Mouse (Mus musculus) liver, embryonic 11.5 days (tissue): ENCODE measurements around the gene Timm50. TPM values are rescaled to one million over a fixed set of nuclear protein-coding genes. Genes with fewer than 3 reads are reported as not detected.
A peak's percentile ranks its signal among the peaks of the same experiment; 100 is the strongest.

Source experiments
- ATAC-seq: fragments of 200-750 bp; cut with Nextera tagmentation; replicated peaks from 2 replicates; pipeline ENCODE4 v1.8.0; 2017; ENCODE audit warnings: moderate number of reproducible peaks, mild to moderate bottlenecking, moderate TSS enrichment, moderate library complexity; ENCODE audit not compliant: low FRiP score
- DNase-seq: peaks from one replicate; pipeline ENCODE4 v3.0.0-alpha.2; 2017; ENCODE audit warnings: low spot score
- H3K27ac ChIP-seq: fragments of 300-500 bp; sonication (generic); 2 replicates; pipeline ENCODE4 v1.5.1; 2014; ENCODE audit warnings: mild to moderate bottlenecking, low read depth, low read length, control low read depth
- H3K27me3 ChIP-seq: fragments of 300-500 bp; sonication (generic); replicated peaks from 2 replicates; pipeline ENCODE4 v1.6.1; 2014; ENCODE audit warnings: low read length, mixed read lengths; ENCODE audit not compliant: control insufficient read depth, insufficient read depth
- H3K36me3 ChIP-seq: fragments of 300-500 bp; sonication (generic); 2 replicates; pipeline ENCODE4 v1.6.1; 2014; ENCODE audit warnings: mild to moderate bottlenecking, low read length, moderate library complexity, mixed read lengths; ENCODE audit not compliant: control insufficient read depth, insufficient read depth
- H3K4me1 ChIP-seq: fragments of 300-500 bp; sonication (generic); replicated peaks from 2 replicates; pipeline ENCODE4 v1.6.1; 2014; ENCODE audit warnings: low read length, mixed read lengths; ENCODE audit not compliant: control insufficient read depth, insufficient read depth
- H3K4me2 ChIP-seq: fragments of 300-500 bp; sonication (generic); 2 replicates; pipeline ENCODE4 v1.6.1; 2014; ENCODE audit warnings: mild to moderate bottlenecking, control low read depth, moderate library complexity
- H3K4me3 ChIP-seq: fragments of 300-500 bp; sonication (generic); 2 replicates; pipeline ENCODE4 v1.5.1; 2014; ENCODE audit warnings: low read depth, low read length, control low read depth
- H3K9ac ChIP-seq: fragments of 300-500 bp; sonication (generic); 2 replicates; pipeline ENCODE4 v1.6.1; 2014; ENCODE audit warnings: low read depth, low read length, control low read depth
- H3K9me3 ChIP-seq: fragments of 300-500 bp; sonication (generic); 2 replicates; pipeline ENCODE4 v1.6.1; 2016; ENCODE audit warnings: low read length, inconsistent platforms, mixed read lengths; ENCODE audit not compliant: control insufficient read depth
- WGBS: fragments of 180-500 bp; shearing (Covaris S2); extraction: QIAGEN DNeasy Blood & Tissue Kit; methylation state at CpG from one replicate; pipeline ENCODE4 v1.1.7; 2014; 5-methylcytosine and 5-hydroxymethylcytosine counted together
- polyA plus RNA-seq: library from polyadenylated mRNA; unstranded; fragments of >200 nt; fragmentation: Nextera tagmentation; extraction: Ambion mirVana; gene quantifications from 2 replicates; pipeline ENCODE4 v1.2.1, GENCODE M21; 2014

Gene Timm50
- polyA plus RNA-seq, 1 experiment from 2014 or later, result 224 TPM

DNA sequence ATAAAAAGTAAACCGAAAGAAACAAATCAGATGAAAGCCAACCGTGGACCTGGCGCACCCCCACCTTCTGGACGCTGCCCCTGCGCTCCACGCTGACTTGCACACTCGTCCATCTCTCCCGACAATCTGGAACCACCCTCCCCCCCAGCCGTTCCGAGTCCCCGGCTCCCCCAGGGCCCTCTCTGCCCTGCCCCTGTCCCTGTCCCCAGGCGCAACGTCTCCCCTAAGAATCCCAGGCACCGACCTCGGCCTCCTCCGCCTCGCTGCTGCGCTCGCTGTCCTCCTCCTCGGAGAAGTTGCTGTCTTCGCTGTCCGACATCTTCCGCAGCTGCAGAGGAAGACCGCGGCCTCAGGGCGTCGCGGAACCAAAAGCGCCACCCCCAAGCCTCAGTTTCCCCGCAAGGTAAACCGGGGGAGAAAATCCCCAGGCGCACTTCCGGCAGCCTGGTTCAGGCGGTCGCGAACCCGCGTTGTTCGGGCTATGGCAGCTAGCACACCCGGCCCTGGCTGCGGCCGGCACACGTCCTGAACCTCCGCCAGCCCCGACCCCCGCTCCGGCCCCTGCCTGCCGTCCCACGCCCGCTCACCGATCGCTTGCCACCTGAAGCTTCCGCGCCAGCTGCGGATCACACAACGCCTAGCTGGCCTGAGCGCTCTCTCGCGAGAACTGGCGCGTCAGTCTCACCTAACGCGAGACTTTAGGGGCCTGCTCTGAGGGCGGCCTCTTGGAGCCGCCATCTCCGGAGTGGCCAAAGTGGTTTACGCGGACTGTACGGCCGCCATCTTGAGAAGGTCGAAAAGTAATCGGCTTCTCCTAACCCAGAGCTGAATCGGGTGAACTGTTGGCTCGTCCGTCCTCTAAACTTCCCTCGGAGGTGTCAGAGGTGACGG lies 26.5 kb upstream of the Timm50 start, which contains the start of gene Supt5:
TSS of gene Supt5 (minus strand) at position 639 of the 891 bp plus-strand sequence.
- WGBS, result under 1% methylated on average over 77 of the region's 77 CpGs
- H3K4me1 ChIP-seq, result peaks cover 8% of the 10 kb centered on the region
- H3K36me3 ChIP-seq, result peaks cover 4% of the 10 kb centered on the region; the same call in 1 of the 2 replicates
- H3K4me2 ChIP-seq, result peak within 1 kb of the TSS; percentile 96
- peak; percentile 98 for ATAC-seq
- H3K27ac ChIP-seq, result peak within 1 kb of the TSS; percentile 88
- peak within 1 kb of the TSS; percentile 99 for H3K4me3 ChIP-seq
- no peaks in the 10 kb centered on the region for H3K27me3 ChIP-seq
- no peaks in the 10 kb centered on the region for H3K9me3 ChIP-seq
- peak; percentile 90 for DNase-seq
- H3K9ac ChIP-seq, result peak within 1 kb of the TSS; percentile 96

- ATAC-seq (no peak), DNase-seq (no peak)
- peaks cover 8% of the 10 kb centered on the region for H3K4me1 ChIP-seq
- H3K36me3 ChIP-seq, result peaks cover 14% of the 10 kb centered on the region; the same call in 1 of the 2 replicates
- WGBS, result 85% methylated on average over 2 of the region's 2 CpGs
- H3K4me2 ChIP-seq, result no peak overlapping the region
- no peak overlapping the region for H3K27ac ChIP-seq
- H3K9ac ChIP-seq, result no peak overlapping the region
- no peaks in the 10 kb centered on the region for H3K27me3 ChIP-seq
- no peak overlapping the region for H3K4me3 ChIP-seq
- H3K9me3 ChIP-seq, result no peaks in the 10 kb centered on the region
Observed at GRCm38 (mm10) chr7:28335471-28335870, 23.6 kb upstream of the Timm50 start.

DNA sequence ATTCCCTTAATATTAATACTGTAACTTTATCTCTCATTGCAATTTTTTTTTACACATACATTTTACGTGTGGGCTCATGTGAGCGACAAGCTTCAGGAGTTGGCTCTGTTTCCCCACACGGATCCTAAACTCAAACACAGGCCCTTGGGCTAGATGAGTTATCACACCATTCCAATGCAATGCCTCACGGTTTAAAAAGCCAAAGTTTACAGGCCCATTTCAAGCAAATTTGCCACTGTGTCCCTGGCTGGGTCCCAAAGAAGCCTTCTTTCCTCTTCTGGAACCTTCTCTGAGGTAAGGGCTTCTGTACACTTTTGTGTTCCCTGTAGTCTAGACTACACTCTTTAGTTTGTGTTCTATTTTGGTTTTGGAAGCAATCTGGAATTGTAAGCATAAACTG lies 22.7 kb upstream of the Timm50 start:
- Histone ChIP-seq H3K27ac (no peak overlapping the region), H3K4me1 (peaks cover 8% of the 10 kb centered on the region), H3K4me2 (no peak overlapping the region), H3K27me3 (no peaks in the 10 kb centered on the region), H3K9ac (no peak overlapping the region), H3K9me3 (no peaks in the 10 kb centered on the region), H3K36me3 (peaks cover 23% of the 10 kb centered on the region), H3K4me3 (no peak overlapping the region)
- ATAC-seq (no peak), DNase-seq (no peak)
- WGBS, result 87% methylated on average over 4 of the region's 4 CpGs

- Histone ChIP-seq H3K4me3 (no peak overlapping the region), H3K9me3 (no peaks in the 10 kb centered on the region), H3K27ac (no peak overlapping the region), H3K4me1 (no peaks in the 10 kb centered on the region), H3K36me3 (peaks cover 62% of the 10 kb centered on the region), H3K4me2 (no peak overlapping the region), H3K9ac (no peak overlapping the region), H3K27me3 (no peaks in the 10 kb centered on the region)
- ATAC-seq (no peak), DNase-seq (no peak)
- WGBS, result 93% methylated on average over 2 of the region's 2 CpGs
Observed at GRCm38 (mm10) chr7:28328260-28328659, 16.4 kb upstream of the Timm50 start.

- no peak for DNase-seq
- no peak overlapping the region for H3K27ac ChIP-seq
- H3K27me3 ChIP-seq, result no peaks in the 10 kb centered on the region
- H3K4me2 ChIP-seq, result no peak overlapping the region
- H3K36me3 ChIP-seq, result peaks cover 78% of the 10 kb centered on the region
- no peaks in the 10 kb centered on the region for H3K9me3 ChIP-seq
- no peak for ATAC-seq
- WGBS, result 80% methylated on average over 4 of the region's 4 CpGs
- no peaks in the 10 kb centered on the region for H3K4me1 ChIP-seq
- H3K4me3 ChIP-seq, result no peak overlapping the region
- H3K9ac ChIP-seq, result no peak overlapping the region
Observed at GRCm38 (mm10) chr7:28326457-28326856, 14.6 kb upstream of the Timm50 start.

DNA sequence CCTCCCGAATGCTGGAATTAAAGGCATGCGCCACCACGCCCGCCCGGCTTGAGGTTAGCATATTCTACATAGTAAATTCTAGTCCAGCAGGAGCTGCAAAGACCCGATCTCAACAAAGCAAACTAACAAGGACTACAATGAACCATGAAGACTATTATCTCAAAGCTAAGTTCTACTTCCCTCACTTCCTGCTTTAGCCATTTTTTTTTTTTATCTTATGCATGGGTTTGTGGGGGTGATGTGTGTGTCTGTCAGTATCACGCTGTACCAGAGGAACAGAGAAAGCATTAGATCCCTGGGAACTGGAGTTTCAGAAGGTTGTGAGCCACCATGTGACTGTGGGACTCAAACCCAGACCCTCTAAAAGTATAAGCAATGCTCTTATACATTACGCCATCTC lies 13.4 kb upstream of the Timm50 start:
- Histone ChIP-seq H3K4me2 (no peak overlapping the region), H3K4me1 (no peaks in the 10 kb centered on the region), H3K27me3 (no peaks in the 10 kb centered on the region), H3K9me3 (no peaks in the 10 kb centered on the region), H3K4me3 (no peak overlapping the region), H3K27ac (no peak overlapping the region), H3K9ac (no peak overlapping the region), H3K36me3 (peaks cover 71% of the 10 kb centered on the region)
- 93% methylated on average over 8 of the region's 8 CpGs for WGBS
- ATAC-seq, result no peak
- no peak for DNase-seq

- no peak overlapping the region for H3K9ac ChIP-seq
- 86% methylated on average over 15 of the region's 15 CpGs for WGBS
- H3K4me1 ChIP-seq, result no peaks in the 10 kb centered on the region
- H3K4me2 ChIP-seq, result no peak overlapping the region
- no peaks in the 10 kb centered on the region for H3K9me3 ChIP-seq
- no peak for ATAC-seq
- peaks cover 76% of the 10 kb centered on the region for H3K36me3 ChIP-seq
- H3K4me3 ChIP-seq, result no peak overlapping the region
- no peaks in the 10 kb centered on the region for H3K27me3 ChIP-seq
- no peak for DNase-seq
- no peak overlapping the region for H3K27ac ChIP-seq
Observed at GRCm38 (mm10) chr7:28321974-28322720, 10.3 kb upstream of the Timm50 start.

- Histone ChIP-seq H3K27me3 (no peaks in the 10 kb centered on the region), H3K4me1 (no peaks in the 10 kb centered on the region), H3K27ac (no peak overlapping the region), H3K9me3 (no peaks in the 10 kb centered on the region), H3K36me3 (peaks cover 80% of the 10 kb centered on the region), H3K4me2 (no peak overlapping the region), H3K9ac (no peak overlapping the region), H3K4me3 (no peak overlapping the region)
- no peak for ATAC-seq
- WGBS, result 92% methylated on average over 17 of the region's 17 CpGs
- no peak for DNase-seq
Observed at GRCm38 (mm10) chr7:28318714-28319113, 6.8 kb upstream of the Timm50 start.
